Mouse (Mus musculus): ENCODE data around the gene Plxnc1. TPM values are rescaled to one million over a fixed set of nuclear protein-coding genes. Genes with fewer than 3 reads are reported as not detected.
A peak's percentile ranks its signal among the peaks of the same experiment; 100 is the strongest.

Plxnc1 gene
- polyA plus RNA-seq (2012; rRNA removed) = 0.55 and 1.3 TPM in 2 replicates

DNA sequence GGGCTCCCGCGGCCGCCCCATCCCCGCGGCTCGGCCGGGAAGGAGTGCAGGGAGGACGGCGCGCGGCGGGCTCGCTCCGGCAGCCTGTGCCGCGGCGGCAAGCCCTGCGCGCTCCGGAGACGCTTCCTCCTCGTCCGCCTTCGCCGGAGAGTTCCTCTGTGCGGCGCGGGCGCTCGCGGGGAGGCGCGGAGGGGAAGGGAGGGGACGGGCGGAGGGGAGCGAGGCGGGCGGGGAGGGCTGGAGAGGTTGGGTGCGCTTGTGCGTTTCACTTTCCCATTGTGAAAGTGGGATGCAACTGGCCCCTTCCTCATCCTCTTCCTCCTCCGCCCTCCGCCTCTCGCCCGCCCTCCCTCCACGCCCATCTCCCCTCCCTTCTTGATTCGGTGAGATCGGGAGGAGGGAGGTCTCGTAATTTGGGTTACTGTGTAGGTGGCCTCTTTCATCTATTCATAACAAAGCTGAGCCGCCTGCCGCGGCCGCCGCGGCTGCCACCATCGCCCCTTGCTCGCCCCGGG is at the start of gene Plxnc1:
TSS of gene Plxnc1 (minus strand) at position 145 of the 515 bp plus-strand sequence.
- under 1% methylated on average over 49 of the region's 57 CpGs for WGBS
- no peak for DNase-seq (ENCODE audit: low read depth, low spot score)

DNA sequence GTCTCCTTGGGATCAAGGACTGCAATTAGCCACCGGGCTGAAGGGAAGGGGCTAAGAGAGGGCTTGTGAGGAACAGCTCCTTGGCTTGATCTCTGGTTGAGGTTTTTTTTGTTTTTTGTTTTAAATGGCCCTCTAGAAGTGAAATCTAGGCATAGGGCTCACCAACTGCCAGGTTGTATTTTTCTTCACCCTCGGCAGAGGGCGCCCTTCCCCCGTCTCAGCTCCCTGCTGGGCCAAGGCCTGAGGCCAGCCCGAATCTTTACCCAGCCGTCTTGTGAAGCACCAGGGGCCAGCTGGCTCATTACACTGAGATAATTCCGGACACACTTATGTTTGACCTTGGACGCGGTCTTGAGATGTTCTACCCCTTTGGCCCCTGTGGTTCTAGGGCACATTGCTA is 47.5 kb upstream of the Plxnc1 start:
- peak; percentile 58 for DNase-seq (ENCODE audit: low read depth, low spot score)
- WGBS = 6% methylated on average over 9 of the region's 9 CpGs

DNA sequence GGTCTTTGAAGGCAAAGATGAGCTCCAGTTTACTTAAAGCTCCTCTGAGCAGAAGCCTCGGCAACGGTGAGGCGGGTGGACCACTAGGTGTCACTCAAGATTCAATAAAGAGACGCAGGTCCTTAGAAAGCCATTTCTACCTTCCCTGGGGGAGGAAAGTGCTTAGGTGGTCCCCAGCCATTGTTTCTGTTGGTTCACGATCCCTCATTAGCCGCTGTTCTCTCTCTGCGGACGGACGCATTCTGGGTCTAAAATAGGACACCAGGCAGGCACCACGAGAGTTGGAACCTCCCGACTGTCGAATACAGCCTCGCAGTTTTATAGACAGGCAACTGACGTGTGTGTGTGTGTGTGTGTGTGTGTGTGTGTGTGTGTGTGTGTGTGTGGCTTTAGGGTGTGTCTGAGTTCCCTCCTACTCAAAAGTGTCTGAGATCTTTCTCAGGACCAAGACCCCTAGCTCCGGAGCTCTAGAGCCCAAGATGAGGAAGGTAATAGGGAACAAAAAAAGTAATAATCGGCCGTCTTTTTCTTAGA is 47.0 kb upstream of the Plxnc1 start:
- DNase-seq (ENCODE audit: low read depth, low spot score) = no peak
- 4% methylated on average over 17 of the region's 17 CpGs for WGBS

DNA sequence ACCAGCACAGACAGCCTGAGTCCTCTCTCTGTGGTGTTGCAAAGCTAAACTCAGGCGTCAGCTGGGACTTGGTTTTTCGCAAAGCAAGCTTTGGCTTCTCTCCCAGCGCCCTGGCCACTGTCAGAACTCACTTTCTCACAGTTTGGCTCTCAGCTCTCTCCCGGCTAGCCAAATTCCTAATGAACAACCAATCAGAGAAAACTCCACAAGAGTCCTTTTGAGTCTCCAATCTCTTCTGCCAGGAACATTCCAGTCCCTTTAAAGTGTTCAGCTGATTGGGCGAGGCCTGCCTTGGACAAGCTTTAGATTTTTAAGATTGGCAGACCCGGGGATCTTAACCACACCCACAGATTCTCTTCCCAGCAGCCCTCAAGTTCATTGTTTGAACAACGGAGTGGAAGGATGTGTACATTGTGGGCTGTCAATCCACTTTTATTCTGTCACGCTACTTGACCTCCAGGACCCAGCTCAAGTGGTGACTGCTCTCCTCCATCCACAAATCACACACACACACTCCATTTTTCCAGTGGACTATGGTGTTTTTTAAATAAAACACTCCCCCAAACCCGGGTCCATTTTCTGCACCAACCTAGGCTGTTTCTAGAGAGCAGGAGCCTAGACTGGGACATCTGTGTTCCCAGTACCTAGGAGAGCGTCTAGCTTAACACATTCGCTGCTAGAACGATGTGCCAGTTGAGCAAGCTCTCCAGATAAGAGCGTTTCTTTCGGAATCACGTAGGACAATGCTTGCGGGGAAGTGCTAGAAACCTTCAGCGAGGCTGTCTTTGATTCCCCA is 46.3 kb upstream of the Plxnc1 start:
- whole genome bisulfite sequencing = 12% methylated on average over 17 of the region's 17 CpGs
- no peak for DNase-seq (ENCODE audit: low read depth, low spot score)

DNA sequence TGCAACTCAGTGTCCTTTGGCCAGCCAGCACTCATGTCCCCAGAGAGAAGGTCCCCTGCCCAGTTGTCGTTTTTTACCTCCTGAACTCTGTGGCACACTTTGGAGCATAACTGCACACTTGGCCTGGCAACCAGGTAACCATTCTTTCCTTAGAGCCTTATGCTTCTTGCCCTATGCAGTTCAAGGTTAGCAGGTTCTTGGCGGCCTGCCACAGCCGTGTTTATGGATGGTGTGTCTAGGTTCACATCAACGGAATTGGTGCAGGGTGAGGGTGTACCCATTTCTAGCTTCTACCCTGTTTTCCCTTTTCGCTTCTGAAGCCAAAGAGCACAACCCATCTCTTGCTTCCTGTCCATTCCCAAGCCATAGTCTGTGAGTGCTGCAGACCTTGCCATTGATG is 44.7 kb upstream of the Plxnc1 start:
- 33% methylated on average over 5 of the region's 5 CpGs for WGBS
- DNase-seq (ENCODE audit: low read depth, low spot score) = no peak

DNA sequence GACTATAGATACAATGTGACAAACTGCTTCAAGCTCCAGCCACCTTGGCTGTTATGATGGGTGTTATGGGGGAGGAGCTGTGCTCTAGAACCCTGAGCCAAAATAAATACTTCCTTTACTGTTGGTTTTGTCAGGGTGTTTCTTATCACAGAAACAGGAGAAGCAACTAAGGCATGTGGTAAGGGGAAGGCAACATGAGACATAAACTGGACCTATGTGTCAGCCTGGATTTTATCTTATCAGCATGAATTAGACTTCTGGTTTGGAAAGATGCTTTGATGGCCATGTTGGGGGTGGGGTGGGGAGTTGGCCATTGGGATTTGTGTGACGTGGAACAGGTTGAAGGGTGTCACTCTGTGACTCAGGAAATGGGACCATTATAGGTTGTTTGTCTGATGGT is 40.5 kb upstream of the Plxnc1 start:
- WGBS = 63% methylated on average over 1 of the region's 1 CpGs
- no peak for DNase-seq (ENCODE audit: low read depth, low spot score)

DNA sequence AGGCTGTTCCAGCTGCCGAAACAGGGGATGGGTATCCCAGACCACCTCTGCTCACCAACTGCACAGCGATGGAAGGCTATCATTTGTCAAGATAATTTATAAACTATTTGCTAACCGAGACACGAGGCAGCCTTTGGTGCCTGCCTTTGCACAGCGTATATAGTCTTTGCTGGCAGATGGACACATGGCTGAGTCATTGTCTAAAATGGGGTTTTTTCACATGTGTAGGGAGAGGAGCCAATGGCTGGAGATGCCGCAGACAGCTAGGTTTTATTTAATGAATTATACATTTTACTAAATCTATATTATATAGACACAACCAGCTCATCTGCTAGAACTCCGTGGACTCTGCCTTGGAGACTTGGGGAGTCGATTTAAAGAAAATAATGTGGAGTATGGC is 37.9 kb upstream of the Plxnc1 start:
- 68% methylated on average over 8 of the region's 8 CpGs for WGBS
- DNase-seq (ENCODE audit: low read depth, low spot score) = no peak

DNA sequence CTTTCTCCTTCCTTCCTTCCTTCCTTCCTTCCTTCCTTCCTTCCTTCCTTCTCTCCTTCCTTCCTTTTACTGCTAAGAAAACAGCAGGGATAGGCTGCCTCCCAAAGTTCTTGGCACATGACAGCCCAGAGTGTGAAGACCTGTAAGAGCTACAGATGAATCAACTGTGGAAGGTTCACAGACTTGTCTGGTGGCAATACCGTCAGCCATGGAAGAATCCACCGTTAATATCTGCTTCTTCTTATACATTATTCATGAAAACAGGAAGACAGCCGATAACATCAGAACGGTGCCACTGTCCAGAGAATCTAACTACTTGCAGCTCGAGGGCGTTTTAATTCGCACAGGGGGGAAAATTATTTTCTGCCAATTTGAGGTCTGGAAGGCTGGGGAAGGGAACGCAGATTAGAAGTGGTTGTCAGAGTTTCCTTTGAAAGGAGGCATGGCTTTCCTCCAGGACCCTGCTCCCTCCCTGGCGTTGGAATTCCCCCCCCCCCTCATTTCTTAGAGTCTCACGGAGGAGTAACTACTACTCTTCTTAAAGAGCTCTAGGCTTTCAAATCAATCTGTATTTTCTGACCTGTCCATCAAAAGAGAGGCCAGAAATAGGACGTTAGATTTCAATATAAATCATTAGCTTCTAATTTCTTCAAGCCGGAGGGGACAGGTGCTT is 37.0 kb upstream of the Plxnc1 start:
- DNase-seq (ENCODE audit: low read depth, low spot score) = no peak

DNA sequence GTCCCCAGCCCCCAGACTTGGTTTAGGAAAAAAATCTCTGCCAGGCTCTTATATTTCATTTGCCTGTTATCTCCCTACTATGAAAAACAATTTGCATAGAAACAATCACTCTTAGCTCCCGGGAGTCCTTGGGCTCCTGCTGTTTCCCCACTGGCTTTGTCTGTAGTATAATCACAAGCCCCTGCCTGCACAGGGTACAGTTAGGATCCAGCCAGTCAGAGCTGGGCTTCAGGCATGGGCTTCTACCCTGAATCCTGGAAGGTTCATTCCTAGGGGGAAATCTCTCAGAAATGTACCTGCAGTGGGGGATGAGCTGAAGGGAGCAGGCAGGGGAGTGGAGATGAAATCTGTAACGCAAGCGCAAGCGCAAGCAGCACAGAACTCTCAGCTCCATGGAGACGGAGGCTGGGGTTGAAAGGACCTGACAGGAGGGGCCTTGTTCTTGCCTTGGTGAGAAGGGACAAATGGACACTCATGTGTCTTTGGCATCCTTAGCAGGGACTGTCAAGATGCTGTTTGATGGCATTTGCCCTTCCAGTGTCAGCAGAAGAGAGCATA is 33.7 kb upstream of the Plxnc1 start:
- WGBS = 69% methylated on average over 5 of the region's 5 CpGs
- DNase-seq (ENCODE audit: low read depth, low spot score) = no peak

More for the DNA sequence above, 37.0 kb upstream of the Plxnc1 start:
- WGBS = 59% methylated on average over 12 of the region's 12 CpGs

DNA sequence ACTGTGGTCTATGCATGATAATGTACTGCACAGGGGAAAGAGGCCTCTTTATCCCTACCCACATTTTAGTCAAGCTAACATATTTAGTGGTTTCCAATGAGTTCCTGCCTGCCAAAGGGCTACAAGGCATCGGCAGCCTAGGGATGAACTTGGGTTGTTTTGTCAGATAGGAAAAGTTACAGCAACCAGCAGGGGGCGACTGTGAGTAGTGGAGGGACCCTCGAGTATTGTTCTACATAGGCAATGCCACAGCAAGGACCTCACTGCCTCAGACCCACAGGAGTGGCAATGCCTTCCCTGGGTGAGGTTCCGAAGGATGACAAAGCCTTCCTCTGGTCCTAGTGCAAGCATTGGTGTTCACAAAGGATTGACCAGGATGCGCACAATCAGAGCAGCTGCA is 31.7 kb upstream of the Plxnc1 start:
- WGBS = 55% methylated on average over 5 of the region's 5 CpGs
- no peak for DNase-seq (ENCODE audit: low read depth, low spot score)

DNA sequence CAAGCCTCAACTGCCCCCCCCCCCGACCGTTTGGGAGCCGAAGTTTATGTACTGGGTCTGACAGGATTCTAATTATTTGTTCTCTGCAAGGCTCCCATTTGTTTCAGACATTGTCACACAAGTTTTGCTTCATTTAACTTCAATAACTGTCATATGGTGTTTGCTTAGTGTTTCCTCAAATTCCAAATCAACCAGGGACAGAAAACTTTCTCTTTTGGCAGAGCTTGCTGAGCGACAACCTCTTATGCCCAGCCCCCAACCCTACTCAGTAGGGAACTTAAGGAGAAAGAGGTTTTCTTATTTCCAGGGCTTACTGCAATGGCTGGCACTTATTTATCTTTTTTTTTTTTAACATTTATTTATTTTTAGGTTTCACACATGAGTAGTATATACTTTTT is 30.5 kb upstream of the Plxnc1 start:
- no peak for DNase-seq (ENCODE audit: low read depth, low spot score)
- 43% methylated on average over 4 of the region's 4 CpGs for WGBS

DNA sequence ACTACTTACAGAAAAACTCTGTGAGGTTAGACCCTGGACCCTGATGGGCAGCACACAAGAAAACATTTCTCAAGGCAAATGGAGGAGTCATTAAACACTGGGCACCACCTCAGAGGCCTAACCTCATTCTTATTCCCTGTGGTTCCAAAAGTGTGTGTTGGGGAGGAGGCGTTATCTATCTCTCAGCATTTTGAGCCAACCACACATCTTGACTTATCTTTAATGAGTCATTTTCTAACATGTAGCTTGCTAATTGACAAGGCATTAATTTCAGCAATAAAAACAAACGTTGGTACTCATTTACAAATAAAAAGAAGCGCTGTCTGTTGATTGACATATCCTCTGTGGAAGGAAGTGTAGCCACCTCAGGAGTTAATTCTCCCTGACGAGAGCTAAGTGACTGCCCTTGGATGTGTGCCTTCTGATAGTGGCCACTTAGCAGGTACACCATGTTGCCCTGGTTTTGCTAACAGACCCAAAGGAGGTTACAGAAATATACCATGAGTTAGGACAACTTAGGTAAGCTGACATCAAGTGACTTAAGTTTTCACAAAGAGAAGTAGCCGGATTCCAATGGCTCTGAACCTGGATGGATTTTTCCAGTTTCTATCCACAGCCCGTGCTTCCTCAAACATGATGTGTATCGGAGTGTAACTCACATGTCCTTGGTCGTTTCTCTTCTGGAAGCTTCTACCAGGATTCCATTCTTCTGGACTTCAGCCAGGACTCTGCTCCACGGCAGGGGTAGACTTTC is 29.9 kb upstream of the Plxnc1 start:
- DNase-seq (ENCODE audit: low read depth, low spot score) = no peak
- WGBS = 57% methylated on average over 9 of the region's 9 CpGs

DNA sequence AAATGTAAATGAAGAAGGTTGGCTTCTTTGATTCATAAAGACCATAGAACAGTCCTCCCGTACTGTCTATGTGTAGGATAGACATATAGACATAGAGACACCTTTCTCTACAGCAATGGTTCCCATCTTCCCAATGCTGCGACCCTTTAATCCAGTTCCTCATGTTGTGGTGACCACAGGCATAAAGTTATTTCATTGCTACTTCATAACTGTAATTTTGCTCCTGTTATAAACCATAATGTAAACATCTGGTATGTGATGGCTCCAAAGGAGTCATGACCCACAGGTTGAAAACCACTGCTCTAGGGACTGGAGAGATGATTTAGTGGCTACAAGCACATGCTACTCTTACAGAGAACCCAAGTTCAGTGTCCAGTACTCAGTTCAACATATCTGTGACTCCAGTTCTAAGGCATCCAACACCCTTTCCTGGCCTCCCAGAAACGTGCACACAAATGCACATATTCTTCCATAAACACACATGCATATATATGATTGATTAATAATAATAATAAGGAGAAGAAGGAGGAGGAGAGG is 27.1 kb upstream of the Plxnc1 start:
- 63% methylated on average over 3 of the region's 3 CpGs for WGBS
- DNase-seq (ENCODE audit: low read depth, low spot score) = no peak

DNA sequence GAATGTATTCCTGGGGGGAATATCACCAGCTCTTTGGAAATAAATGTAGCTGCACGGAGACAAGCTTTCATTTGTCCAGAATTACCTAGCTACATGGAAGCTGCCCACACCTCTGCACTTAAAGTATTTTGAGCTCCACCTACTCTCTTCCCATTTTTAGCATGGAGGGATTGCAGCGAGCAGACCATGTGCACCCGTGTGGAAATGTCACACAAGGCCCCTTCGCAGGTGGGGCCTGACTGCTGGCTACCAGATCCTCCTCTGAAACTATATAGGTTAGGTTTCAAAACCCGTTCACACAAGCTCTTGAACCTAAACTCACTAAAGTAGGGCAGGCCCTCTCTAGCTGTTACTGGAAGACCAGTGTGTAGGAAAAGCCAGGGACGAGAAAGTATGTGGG is 25.6 kb upstream of the Plxnc1 start:
- 74% methylated on average over 6 of the region's 6 CpGs for WGBS

DNA sequence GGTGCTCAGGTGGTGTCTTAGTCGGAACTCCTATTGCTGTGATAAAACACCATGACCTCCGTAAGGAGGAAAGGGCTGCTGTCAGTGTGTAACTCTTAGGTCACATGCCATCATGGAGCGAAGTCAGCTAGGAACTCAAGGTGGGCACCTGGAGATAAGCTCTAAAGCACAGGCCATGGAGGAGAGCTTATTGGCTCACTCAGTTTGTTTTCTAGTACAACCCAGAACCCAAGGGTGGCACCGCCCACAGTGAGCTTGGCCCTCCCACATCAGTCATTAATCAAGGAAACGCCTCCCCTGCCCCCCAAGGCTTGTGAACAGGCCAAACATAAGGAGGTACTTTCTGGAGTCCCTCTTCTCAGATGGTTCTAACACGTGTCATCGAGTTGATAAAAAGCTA is 22.8 kb upstream of the Plxnc1 start:
- 85% methylated on average over 7 of the region's 7 CpGs for WGBS
- no peak for DNase-seq (ENCODE audit: low read depth, low spot score)

More for the DNA sequence above, 25.6 kb upstream of the Plxnc1 start:
- DNase-seq (ENCODE audit: low read depth, low spot score) = no peak

DNA sequence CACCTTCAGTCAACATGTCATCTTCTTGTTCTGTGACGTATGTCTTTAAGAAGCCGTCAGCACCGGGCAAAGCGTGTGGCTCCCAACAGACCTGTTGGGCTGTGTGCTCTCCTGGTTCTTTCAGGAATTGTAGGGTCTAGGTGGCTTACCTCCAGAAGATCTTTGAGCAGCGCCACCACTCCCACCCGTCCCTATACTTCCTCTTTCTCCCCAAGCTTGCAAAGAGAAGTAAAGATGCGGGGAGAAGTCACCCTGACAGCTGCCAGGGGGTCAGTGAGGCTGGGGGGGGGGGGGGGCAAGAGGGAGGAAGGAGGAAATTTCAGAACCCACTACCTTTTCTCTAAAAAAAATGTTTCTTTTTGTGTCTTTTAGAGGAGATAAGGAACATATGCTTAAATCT is 22.2 kb upstream of the Plxnc1 start:
- WGBS = 84% methylated on average over 7 of the region's 7 CpGs

DNA sequence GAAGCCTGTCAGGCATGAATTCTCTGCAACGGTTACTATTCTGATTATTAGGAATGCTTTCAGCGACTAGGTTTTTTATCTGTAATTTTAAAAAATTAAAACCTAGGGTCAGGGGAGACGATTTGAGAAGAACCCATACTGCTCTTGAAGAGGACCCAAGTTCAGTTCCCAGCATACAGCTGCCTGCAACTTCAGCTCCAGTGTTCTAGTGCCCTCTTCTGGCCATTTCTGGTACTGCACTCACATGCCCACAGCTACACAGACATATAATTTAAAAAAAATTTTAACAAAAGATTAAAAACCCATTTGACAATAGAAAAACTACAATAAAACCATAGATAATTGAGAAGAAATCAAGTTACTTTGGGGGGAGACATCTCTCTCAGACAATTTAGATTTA is 20.5 kb upstream of the Plxnc1 start:
- no peak for DNase-seq (ENCODE audit: low read depth, low spot score)
- WGBS = 96% methylated on average over 3 of the region's 3 CpGs

More for the DNA sequence above, 22.2 kb upstream of the Plxnc1 start:
- DNase-seq (ENCODE audit: low read depth, low spot score) = no peak

DNA sequence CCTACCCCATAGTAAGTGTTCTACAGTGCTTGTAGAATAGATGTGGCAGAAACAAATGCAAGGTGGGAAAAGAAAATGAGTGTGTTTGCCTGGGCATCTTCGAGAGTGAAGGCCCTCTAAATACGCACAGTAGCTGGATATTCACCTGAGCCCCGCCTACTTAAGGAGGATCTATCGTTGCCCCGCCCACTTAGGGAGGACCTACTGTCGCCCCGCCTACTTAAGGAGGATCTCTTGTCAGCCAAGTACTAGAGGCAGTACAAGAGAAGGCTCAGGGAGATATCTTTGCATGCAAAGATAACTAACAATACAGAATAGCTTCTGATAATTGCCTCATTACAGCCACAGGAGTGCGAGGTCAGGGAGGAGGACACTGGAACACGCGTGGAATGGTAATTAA is 17.4 kb upstream of the Plxnc1 start:
- DNase-seq (ENCODE audit: low read depth, low spot score) = no peak
- WGBS = 73% methylated on average over 10 of the region's 10 CpGs

DNA sequence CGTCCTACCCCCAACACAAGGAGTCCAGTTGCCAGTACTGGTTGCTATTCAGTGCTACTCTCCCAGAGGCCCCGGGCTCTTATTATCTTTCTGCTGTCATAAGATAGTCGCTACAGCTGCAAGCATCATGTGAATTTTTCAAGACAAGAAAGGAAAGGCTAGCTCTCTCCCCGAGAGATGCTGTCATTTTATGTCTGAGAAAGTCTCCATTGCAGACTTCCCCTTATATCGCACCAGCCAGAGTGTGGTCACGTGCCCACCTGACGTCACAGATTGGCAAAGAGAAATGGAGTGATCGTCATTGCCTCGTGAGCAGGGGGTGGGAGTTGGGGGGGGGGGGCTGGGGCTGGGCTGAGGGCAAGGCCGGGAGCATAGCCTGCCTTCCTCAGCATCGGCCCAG is 16.6 kb upstream of the Plxnc1 start:
- DNase-seq (ENCODE audit: low read depth, low spot score) = no peak

More for the DNA sequence above, 16.6 kb upstream of the Plxnc1 start:
- WGBS = 71% methylated on average over 11 of the region's 11 CpGs
